Mouse (Mus musculus) megakaryocyte progenitor cell, adult 5-6 weeks (primary cell): ENCODE data around the gene Zzz3. TPM values are rescaled to one million over a fixed set of nuclear protein-coding genes. Genes with fewer than 3 reads are reported as not detected.

Source experiments
- ATAC-seq: replicated peaks from 2 replicates; pipeline ENCODE4 v1.8.0; 2016; ENCODE audit warnings: mild to moderate bottlenecking, moderate TSS enrichment, inconsistent platforms; ENCODE audit not compliant: poor library complexity
- total RNA-seq, 2 experiments: library from RNA; stranded (forward) in 1 of 2; stranded (reverse) in 1 of 2; fragments of 157-497, 149-512 nt in 1 of 2; fragments of 200-1000 nt in 1 of 2; gene quantifications; 2 replicates each; pipeline versions ENCODE4 v1.2.3 to v1.2.4; 2015 to 2017

Zzz3 gene
- total RNA-seq, 2 experiments from 2014 or later = 50.3 to 54.6 TPM

- ATAC-seq = no peak
These were observed 98.5 kb downstream of the Zzz3 start for GRCm38 (mm10) chr3:152493813-152494212.

GRCm38 (mm10) chr3:152494667-152495360 is 99.5 kb downstream of the Zzz3 start:
- ATAC-seq = no peak

- no peak for ATAC-seq
These were observed 100.2 kb downstream of the Zzz3 start for GRCm38 (mm10) chr3:152495415-152495898.

GRCm38 (mm10) chr3:152497084-152497483 is 101.8 kb downstream of the Zzz3 start:
- no peak for ATAC-seq

GRCm38 (mm10) chr3:152497842-152498241 is 102.6 kb downstream of the Zzz3 start:
- ATAC-seq = no peak

- ATAC-seq = peak; percentile 53
These were observed 103.9 kb downstream of the Zzz3 start for GRCm38 (mm10) chr3:152498968-152499696.

GRCm38 (mm10) chr3:152507900-152508299 is 112.6 kb downstream of the Zzz3 start:
- no peak for ATAC-seq

GRCm38 (mm10) chr3:152508419-152508993 is 113.2 kb downstream of the Zzz3 start:
- ATAC-seq = no peak

- ATAC-seq = peak; percentile 47
These were observed 114.0 kb downstream of the Zzz3 start for GRCm38 (mm10) chr3:152509268-152509667.

Other genes with a start within 250 kb of the Zzz3 start
- 0.22 TPM in 1 of 2 replicates, not detected in the other for gene Gipc2, start 229.2 kb upstream of the Zzz3 start, total RNA-seq (2015)
- not detected in 2 replicates for gene Gipc2, start 229.2 kb upstream of the Zzz3 start, total RNA-seq (2017)
- gene Dnajb4, start 185.2 kb upstream of the Zzz3 start, total RNA-seq (2015) = 37.8 and 37.9 TPM in 2 replicates
- gene Dnajb4, start 185.2 kb upstream of the Zzz3 start, total RNA-seq (2017) = 39.3 and 43.5 TPM in 2 replicates
- 149 and 188 TPM in 2 replicates for gene Fubp1, start 185.1 kb upstream of the Zzz3 start, total RNA-seq (2015)
- gene Fubp1, start 185.1 kb upstream of the Zzz3 start, total RNA-seq (2017) = 204 and 275 TPM in 2 replicates
- gene Nexn, start 129.1 kb upstream of the Zzz3 start, total RNA-seq (2015) = not detected in 2 replicates
- not detected in 2 replicates for gene Nexn, start 129.1 kb upstream of the Zzz3 start, total RNA-seq (2017)
- 20.4 and 22.3 TPM in 2 replicates for gene Miga1, start 55.1 kb upstream of the Zzz3 start, total RNA-seq (2015)
- gene Miga1, start 55.1 kb upstream of the Zzz3 start, total RNA-seq (2017) = 25.9 and 36.1 TPM in 2 replicates
- 23.5 and 35.7 TPM in 2 replicates for gene Usp33, start 49.0 kb upstream of the Zzz3 start, total RNA-seq (2015)
- gene Usp33, start 49.0 kb upstream of the Zzz3 start, total RNA-seq (2017) = 48.4 and 83.5 TPM in 2 replicates